Mouse (Mus musculus): ENCODE measurements around the gene Krtap19-3. TPM values are rescaled to one million over a fixed set of nuclear protein-coding genes. Genes with fewer than 3 reads are reported as not detected.

Krtap19-3 gene
- polyA plus RNA-seq (2015; fragmentation: Nextera tagmentation; extraction: Ambion mirVana) = not detected in 2 replicates

DNA sequence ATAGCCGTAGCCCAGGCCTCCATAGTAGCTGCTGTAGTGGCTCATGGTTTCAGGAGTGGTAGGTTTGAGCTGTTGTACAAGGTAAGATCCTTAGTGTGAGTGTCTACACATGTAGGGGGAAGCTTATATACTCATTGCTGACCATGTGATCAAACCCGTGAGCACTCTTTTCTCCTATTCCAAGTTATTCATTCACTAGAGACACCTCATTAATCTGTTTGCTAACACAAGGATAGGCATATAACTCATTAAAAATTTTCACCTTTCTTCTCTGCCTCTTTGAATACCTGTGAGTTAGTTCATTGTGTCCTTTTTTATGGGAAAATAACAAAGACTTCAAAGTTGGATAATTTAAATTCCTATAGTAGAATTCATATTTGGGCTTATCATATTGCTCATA is at the start of gene Krtap19-3:
Gene Krtap19-3 (minus strand): TSS at position 101 of the 400 bp plus-strand sequence.
- H3K27me3 ChIP-seq (ENCODE audit: control insufficient read depth, insufficient read depth, low read length) = no peaks in the 10 kb centered on the region
- no peaks in the 10 kb centered on the region for H3K36me3 ChIP-seq (ENCODE audit: control insufficient read depth, insufficient read depth)
- H3K4me2 ChIP-seq (ENCODE audit: low read depth, low read length) = no peak within 1 kb of the TSS
- 89% methylated on average over 2 of the region's 2 CpGs for WGBS
- H3K4me1 ChIP-seq (ENCODE audit: control insufficient read depth, insufficient read depth, low read length) = no peaks in the 10 kb centered on the region
- no peak within 1 kb of the TSS for H3K27ac ChIP-seq (ENCODE audit: low read length)
- no peak for ATAC-seq (replicated peaks; ENCODE audit: extremely low read depth, insufficient read depth, low FRiP score)
- H3K9me3 ChIP-seq (replicated peaks; ENCODE audit: control insufficient read depth, low read length) = no peaks in the 10 kb centered on the region
- no peak within 1 kb of the TSS for H3K4me3 ChIP-seq (ENCODE audit: low read length)
- no peak within 1 kb of the TSS for H3K9ac ChIP-seq (ENCODE audit: low read length)

GRCm38 (mm10) chr16:88896357-88896756 is 18.5 kb upstream of the Krtap19-3 start, which contains the start of gene Krtap19-5:
Gene Krtap19-5, minus strand, starts transcription at chr16:88896457.
- Histone ChIP-seq H3K4me3 (ENCODE audit: low read length) (no peak within 1 kb of the TSS), H3K27ac (ENCODE audit: low read length) (no peak within 1 kb of the TSS), H3K27me3 (ENCODE audit: control insufficient read depth, insufficient read depth, low read length) (no peaks in the 10 kb centered on the region), H3K4me2 (ENCODE audit: low read depth, low read length) (no peak within 1 kb of the TSS), H3K9me3 (replicated peaks; ENCODE audit: control insufficient read depth, low read length) (no peaks in the 10 kb centered on the region), H3K36me3 (ENCODE audit: control insufficient read depth, insufficient read depth) (no peaks in the 10 kb centered on the region), H3K9ac (ENCODE audit: low read length) (no peak within 1 kb of the TSS), H3K4me1 (ENCODE audit: control insufficient read depth, insufficient read depth, low read length) (no peaks in the 10 kb centered on the region)
- WGBS = 80% methylated on average over 6 of the region's 6 CpGs
- no peak for ATAC-seq (replicated peaks; ENCODE audit: extremely low read depth, insufficient read depth, low FRiP score)

DNA sequence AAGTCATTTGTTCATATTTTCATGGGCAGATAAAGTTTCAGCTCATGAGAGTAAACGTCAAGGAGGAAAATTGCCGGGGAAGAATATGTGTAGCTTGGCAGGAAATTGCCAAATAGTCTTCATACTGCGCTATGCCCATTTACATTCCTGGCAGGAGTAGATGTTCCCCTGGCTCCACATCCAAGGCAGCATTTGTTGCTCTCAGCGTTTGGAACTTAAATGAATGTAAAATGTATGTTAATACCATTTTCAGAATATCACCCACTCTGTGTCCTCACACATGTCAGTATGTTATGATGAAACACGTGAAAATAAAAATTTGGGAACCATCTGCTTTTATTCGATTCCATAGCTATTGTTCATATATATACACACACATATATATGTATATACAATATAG is 9.0 kb upstream of the Krtap19-3 start:
- Histone ChIP-seq H3K36me3 (ENCODE audit: control insufficient read depth, insufficient read depth) (no peaks in the 10 kb centered on the region), H3K4me1 (ENCODE audit: control insufficient read depth, insufficient read depth, low read length) (no peaks in the 10 kb centered on the region), H3K4me3 (ENCODE audit: low read length) (no peak overlapping the region), H3K9me3 (replicated peaks; ENCODE audit: control insufficient read depth, low read length) (no peaks in the 10 kb centered on the region), H3K4me2 (ENCODE audit: low read depth, low read length) (no peak overlapping the region), H3K27me3 (ENCODE audit: control insufficient read depth, insufficient read depth, low read length) (no peaks in the 10 kb centered on the region), H3K27ac (ENCODE audit: low read length) (no peak overlapping the region), H3K9ac (ENCODE audit: low read length) (no peak overlapping the region)
- no peak for ATAC-seq (replicated peaks; ENCODE audit: extremely low read depth, insufficient read depth, low FRiP score)
- 77% methylated on average over 6 of the region's 6 CpGs for WGBS

- no peak for ATAC-seq (replicated peaks; ENCODE audit: extremely low read depth, insufficient read depth, low FRiP score)
Observed at GRCm38 (mm10) chr16:88884989-88885388, 7.2 kb upstream of the Krtap19-3 start, which contains the start of gene Krtap19-4. Gene Krtap19-4, minus strand, starts transcription at chr16:88885089.

DNA sequence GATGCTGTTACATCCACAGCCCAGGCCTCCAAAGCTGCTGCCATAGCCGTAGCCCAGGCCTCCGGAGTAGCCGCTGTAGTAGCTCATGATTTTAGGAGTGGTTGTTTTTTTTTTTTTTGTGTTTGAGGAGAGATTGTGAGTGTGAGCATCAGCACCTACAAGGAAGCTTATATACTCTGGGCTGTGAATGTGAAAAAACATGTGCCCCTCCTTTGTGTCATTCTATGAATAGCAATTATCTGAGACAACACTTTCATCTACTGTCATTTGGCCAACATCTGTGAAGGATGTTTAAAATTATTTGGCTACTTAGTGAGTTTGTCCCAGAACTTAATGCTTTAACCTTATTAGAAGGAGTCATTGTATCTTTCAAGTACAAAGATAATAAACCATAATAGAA is 3.7 kb downstream of the Krtap19-3 start, which contains the start of gene Krtap19-2:
Gene Krtap19-2 (minus strand): TSS at position 101 of the 400 bp plus-strand sequence.
- Histone ChIP-seq H3K4me1 (ENCODE audit: control insufficient read depth, insufficient read depth, low read length) (no peaks in the 10 kb centered on the region), H3K36me3 (ENCODE audit: control insufficient read depth, insufficient read depth) (no peaks in the 10 kb centered on the region), H3K27ac (ENCODE audit: low read length) (no peak within 1 kb of the TSS), H3K4me3 (ENCODE audit: low read length) (no peak within 1 kb of the TSS), H3K9me3 (replicated peaks; ENCODE audit: control insufficient read depth, low read length) (no peaks in the 10 kb centered on the region), H3K27me3 (ENCODE audit: control insufficient read depth, insufficient read depth, low read length) (no peaks in the 10 kb centered on the region), H3K4me2 (ENCODE audit: low read depth, low read length) (no peak within 1 kb of the TSS), H3K9ac (ENCODE audit: low read length) (no peak within 1 kb of the TSS)
- WGBS = 92% methylated on average over 3 of the region's 3 CpGs
- ATAC-seq (replicated peaks; ENCODE audit: extremely low read depth, insufficient read depth, low FRiP score) = no peak

More at GRCm38 (mm10) chr16:88884989-88885388, 7.2 kb upstream of the Krtap19-3 start, which contains the start of gene Krtap19-4:
- H3K9ac ChIP-seq (ENCODE audit: low read length) = no peak within 1 kb of the TSS
- no peaks in the 10 kb centered on the region for H3K4me1 ChIP-seq (ENCODE audit: control insufficient read depth, insufficient read depth, low read length)
- H3K36me3 ChIP-seq (ENCODE audit: control insufficient read depth, insufficient read depth) = no peaks in the 10 kb centered on the region
- no peaks in the 10 kb centered on the region for H3K9me3 ChIP-seq (replicated peaks; ENCODE audit: control insufficient read depth, low read length)
- no peak within 1 kb of the TSS for H3K27ac ChIP-seq (ENCODE audit: low read length)
- no peaks in the 10 kb centered on the region for H3K27me3 ChIP-seq (ENCODE audit: control insufficient read depth, insufficient read depth, low read length)
- 80% methylated on average over 5 of the region's 5 CpGs for WGBS
- H3K4me2 ChIP-seq (ENCODE audit: low read depth, low read length) = no peak within 1 kb of the TSS
- H3K4me3 ChIP-seq (ENCODE audit: low read length) = no peak within 1 kb of the TSS

- Histone ChIP-seq H3K9ac (ENCODE audit: low read length) (no peak within 1 kb of the TSS), H3K4me2 (ENCODE audit: low read depth, low read length) (no peak within 1 kb of the TSS), H3K36me3 (ENCODE audit: control insufficient read depth, insufficient read depth) (no peaks in the 10 kb centered on the region), H3K9me3 (replicated peaks; ENCODE audit: control insufficient read depth, low read length) (no peaks in the 10 kb centered on the region), H3K4me1 (ENCODE audit: control insufficient read depth, insufficient read depth, low read length) (no peaks in the 10 kb centered on the region), H3K27ac (ENCODE audit: low read length) (no peak within 1 kb of the TSS), H3K4me3 (ENCODE audit: low read length) (no peak within 1 kb of the TSS), H3K27me3 (ENCODE audit: control insufficient read depth, insufficient read depth, low read length) (no peaks in the 10 kb centered on the region)
- no peak for ATAC-seq (replicated peaks; ENCODE audit: extremely low read depth, insufficient read depth, low FRiP score)
- 78% methylated on average over 6 of the region's 6 CpGs for WGBS
Observed at GRCm38 (mm10) chr16:88869311-88869710, 8.5 kb downstream of the Krtap19-3 start, which contains the start of gene Krtap19-1. Gene Krtap19-1, minus strand, starts transcription at chr16:88869411.

- no peak overlapping the region for H3K4me3 ChIP-seq (ENCODE audit: low read length)
- H3K9ac ChIP-seq (ENCODE audit: low read length) = no peak overlapping the region
- H3K4me1 ChIP-seq (ENCODE audit: control insufficient read depth, insufficient read depth, low read length) = no peaks in the 10 kb centered on the region
- H3K9me3 ChIP-seq (replicated peaks; ENCODE audit: control insufficient read depth, low read length) = no peaks in the 10 kb centered on the region
- H3K4me2 ChIP-seq (ENCODE audit: low read depth, low read length) = no peak overlapping the region
- H3K36me3 ChIP-seq (ENCODE audit: control insufficient read depth, insufficient read depth) = no peaks in the 10 kb centered on the region
- ATAC-seq (replicated peaks; ENCODE audit: extremely low read depth, insufficient read depth, low FRiP score) = no peak
- no peaks in the 10 kb centered on the region for H3K27me3 ChIP-seq (ENCODE audit: control insufficient read depth, insufficient read depth, low read length)
- no peak overlapping the region for H3K27ac ChIP-seq (ENCODE audit: low read length)
- 76% methylated on average over 4 of the region's 4 CpGs for WGBS
Observed at GRCm38 (mm10) chr16:88864887-88865407, 12.9 kb downstream of the Krtap19-3 start.

DNA sequence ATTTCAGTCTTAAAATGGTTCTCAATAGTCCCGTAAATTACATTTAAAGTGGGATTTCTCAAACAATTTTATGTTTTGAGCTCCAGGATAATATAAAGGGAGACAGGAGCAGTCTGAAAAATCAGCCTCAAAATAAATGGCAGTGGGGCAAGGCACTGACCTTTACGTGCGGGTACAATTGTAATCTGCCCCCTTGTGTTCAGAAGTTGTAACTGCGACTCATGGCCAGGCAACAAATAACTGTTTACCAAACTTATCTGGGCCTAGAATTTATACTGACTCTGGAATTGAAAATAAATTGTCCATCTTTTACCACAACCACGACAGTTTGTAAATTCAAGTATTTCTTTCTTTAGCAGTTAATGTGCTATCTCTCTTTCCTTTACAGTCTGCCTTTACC is 26.4 kb downstream of the Krtap19-3 start:
- no peaks in the 10 kb centered on the region for H3K9me3 ChIP-seq (replicated peaks; ENCODE audit: control insufficient read depth, low read length)
- H3K36me3 ChIP-seq (ENCODE audit: control insufficient read depth, insufficient read depth) = no peaks in the 10 kb centered on the region
- H3K4me2 ChIP-seq (ENCODE audit: low read depth, low read length) = no peak overlapping the region
- H3K27ac ChIP-seq (ENCODE audit: low read length) = no peak overlapping the region
- no peaks in the 10 kb centered on the region for H3K27me3 ChIP-seq (ENCODE audit: control insufficient read depth, insufficient read depth, low read length)
- 9% methylated on average over 5 of the region's 5 CpGs for WGBS
- H3K4me1 ChIP-seq (ENCODE audit: control insufficient read depth, insufficient read depth, low read length) = no peaks in the 10 kb centered on the region
- no peak overlapping the region for H3K9ac ChIP-seq (ENCODE audit: low read length)
- no peak for ATAC-seq (replicated peaks; ENCODE audit: extremely low read depth, insufficient read depth, low FRiP score)
- H3K4me3 ChIP-seq (ENCODE audit: low read length) = no peak overlapping the region

DNA sequence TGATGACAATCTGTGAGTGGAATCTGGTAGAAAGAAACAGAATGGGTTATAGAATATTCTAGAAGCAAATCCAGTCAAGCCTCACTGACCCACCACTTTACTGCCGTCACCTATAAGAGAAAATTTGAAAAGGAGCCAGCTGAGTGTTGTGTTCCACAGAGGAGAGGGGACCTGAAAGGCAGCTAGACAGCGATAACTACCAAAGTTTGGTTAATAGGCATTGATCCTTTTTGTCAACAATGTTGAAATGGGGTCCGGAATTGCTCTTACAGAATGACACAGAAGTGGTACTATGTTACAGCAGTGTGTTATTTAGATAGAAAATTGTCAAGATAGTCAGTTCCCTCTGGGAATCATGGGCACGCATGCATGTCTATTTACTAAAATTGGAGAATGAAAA is 29.3 kb downstream of the Krtap19-3 start:
- Histone ChIP-seq H3K4me1 (ENCODE audit: control insufficient read depth, insufficient read depth, low read length) (no peaks in the 10 kb centered on the region), H3K4me2 (ENCODE audit: low read depth, low read length) (no peak overlapping the region), H3K9ac (ENCODE audit: low read length) (no peak overlapping the region), H3K27ac (ENCODE audit: low read length) (no peak overlapping the region), H3K36me3 (ENCODE audit: control insufficient read depth, insufficient read depth) (no peaks in the 10 kb centered on the region), H3K27me3 (ENCODE audit: control insufficient read depth, insufficient read depth, low read length) (no peaks in the 10 kb centered on the region), H3K9me3 (replicated peaks; ENCODE audit: control insufficient read depth, low read length) (no peaks in the 10 kb centered on the region), H3K4me3 (ENCODE audit: low read length) (no peak overlapping the region)
- WGBS = 82% methylated on average over 4 of the region's 4 CpGs
- no peak for ATAC-seq (replicated peaks; ENCODE audit: extremely low read depth, insufficient read depth, low FRiP score)

Measured in heart, embryonic 16.5 days (tissue).